Mouse (Mus musculus) layer of hippocampus, postnatal 36 days (tissue): ENCODE measurements at regions not wholly inside any gene's neighbourhood (a gene's known extent, or its start where the extent isn't known, plus 50 kb on each side); places are given as distances from the start of the nearest gene placed in this dataset.
A peak's percentile ranks its signal among the peaks of the same experiment; 100 is the strongest.

Source experiments
- DNase-seq, 2 experiments: peaks; one replicate each; pipeline ENCODE4 v3.0.0; 2022

DNA sequence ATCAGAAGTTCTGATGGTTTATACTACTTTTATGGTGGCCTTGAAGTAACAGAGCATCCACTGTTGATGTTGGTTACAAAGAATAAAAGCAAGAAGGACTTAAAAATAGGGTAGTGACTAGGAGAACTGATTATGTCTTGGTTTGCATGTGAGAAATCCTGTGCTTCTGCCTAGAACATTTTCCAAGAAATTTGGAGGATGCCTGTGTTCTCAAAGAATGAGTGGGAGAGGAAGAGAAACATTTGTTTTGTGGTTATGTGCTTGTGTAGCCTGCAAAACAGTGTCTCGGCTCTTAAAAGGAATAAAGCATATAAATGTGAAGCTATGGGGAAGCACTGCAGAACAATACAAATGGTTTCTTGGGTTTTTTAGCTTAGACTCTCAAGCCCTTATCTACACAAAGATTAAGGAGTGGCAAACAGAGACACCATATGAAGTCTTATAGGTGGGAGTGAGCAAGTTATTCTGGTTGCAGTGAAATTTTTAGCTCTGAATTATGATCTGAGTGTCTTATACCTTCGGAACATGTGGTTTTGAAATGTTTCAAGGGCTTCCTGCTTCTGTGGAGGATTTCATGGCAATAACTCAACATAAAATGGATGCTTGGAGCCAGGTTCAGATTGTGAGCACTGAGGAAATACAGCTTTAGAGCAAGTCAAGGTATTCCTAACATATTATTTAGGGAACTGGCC is 372.1 kb upstream of the Man1a start:
- DNase-seq: no peak

DNA sequence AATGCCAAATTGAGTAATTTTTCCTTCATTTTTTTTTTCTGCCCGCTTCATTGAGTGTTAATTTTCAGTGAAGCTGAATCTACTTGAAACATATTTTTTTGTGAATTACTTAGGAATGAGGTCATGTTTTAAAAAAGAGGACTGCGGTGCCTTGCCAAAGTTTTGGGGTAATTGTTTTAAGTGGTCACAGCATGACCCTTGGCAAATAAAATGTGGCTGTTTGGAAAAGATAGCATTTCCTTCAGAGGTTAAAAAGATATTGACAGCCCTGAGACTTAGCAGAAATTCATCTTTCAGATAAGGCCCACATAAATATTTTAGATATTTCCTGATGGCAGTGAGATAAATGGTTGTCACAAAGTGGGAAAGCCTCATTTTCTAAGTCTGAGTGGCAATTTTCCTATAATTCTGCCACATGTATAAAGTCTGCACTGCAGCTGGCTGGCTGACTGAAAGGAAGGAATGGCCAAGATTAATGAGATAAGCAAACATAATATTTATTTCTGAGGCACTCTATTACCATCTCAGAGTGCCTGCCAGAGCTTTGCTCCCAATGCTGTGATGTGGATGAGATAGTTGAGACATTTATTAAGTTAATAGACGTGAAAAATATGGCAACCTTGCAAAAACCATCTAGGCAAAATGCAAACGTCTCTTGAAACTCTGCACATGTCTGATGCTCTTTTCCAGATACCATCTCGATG is 327.0 kb upstream of the Man1a start:
- DNase-seq: no peak

DNA sequence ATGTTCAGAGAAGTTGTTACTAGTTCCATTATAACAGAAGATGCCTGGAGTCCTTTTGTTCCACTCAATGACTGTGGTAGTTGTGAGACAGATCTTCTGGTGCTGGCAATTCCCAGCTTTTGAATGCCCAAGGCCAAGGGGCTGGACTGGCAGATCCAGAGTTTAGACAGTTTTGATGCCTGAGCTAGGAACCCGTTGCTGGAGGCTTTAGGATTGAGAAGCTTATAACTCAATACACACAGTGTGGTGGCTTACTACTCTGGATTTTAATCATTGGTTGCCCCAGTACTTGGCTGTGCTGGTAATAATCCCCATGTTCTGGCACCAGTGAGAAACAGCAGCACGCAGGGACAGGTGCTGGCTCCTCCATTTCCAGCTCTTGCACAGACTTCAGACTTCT is 307.3 kb upstream of the Man1a start:
- DNase-seq: no peak

DNA sequence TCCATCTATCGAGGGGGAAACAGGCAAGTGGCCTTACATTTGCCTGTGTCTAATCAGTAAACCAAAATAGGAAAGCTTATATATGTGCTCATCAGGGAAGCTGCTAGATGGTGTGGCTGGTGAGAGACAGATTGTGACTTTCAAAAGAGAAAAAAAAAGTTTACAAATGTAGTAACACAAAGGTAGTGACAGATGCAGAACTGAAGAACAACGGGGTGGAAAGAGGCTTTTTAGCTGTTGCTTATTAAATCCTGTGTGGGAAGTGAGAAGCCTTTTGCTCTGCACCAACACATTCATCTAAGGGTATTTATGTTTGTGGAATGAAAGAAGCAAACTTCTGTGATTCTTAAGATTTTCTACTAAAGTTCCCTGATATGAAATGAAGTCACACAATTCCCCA is 305.1 kb upstream of the Man1a start:
- peak in 1 of 2 experiments; percentile 2 for DNase-seq

DNA sequence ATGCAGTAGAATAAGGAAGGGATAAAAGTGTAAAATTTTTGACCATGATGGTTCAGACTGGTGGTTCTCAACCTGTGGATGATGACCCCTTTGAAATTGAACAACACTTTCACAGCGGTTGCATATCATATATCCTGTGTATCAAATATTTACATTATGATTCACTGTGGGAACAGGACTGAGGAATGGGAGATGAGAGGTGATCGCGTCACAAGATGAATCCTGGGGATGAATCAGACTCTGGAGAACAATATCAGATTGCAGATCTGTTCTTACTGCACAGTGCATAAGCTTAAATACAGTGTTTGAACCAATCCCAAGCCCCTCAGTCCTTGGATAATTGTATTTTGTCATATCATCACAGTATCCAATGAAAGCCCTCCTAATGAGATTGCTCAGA is 292.7 kb upstream of the Man1a start:
- DNase-seq: no peak

DNA sequence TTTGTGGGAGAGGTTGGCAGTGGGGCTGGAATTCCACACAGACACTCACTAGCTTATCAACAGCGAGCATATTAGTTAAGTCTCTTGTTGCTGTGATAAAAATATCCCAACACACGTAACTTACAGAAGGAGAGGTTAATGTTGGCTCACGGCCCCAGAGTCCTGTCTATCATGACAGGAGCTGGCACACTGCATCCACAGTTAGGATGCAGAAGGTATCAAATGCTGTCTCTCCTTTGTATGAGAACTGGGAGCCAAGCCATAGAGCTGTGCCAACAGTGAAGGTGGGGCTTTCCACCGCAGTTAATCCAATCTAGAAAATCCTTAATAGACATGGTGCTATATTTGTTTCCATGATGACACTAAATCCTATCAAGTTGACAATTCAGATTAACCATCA is 288.9 kb upstream of the Man1a start:
- peak in 1 of 2 experiments; percentile 1 for DNase-seq

DNA sequence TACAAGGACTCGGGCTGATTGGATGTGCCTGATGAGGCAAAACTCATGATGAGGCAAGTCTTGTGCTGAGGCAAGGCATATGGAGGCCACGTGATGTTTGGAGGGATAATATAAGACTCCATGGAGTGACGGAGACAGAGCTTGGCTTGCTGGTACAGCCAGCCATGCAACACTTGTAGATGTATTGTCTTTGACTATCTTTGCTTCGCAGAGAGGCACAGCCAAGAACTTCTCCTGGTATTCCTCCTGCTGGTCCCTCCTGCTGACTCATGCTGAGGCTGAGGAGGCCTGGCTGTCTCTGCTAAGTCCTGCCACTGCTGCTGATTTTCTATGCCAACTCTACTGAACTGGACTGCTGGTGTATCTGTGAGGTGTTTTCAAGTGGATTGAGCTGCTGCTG is 260.8 kb upstream of the Man1a start:
- DNase-seq: no peak
